Mouse (Mus musculus) lung, adult 2 months (tissue): Measurements from ENCODE around the gene Hoxa5.

Experiments
- CTCF ChIP-seq: fragments of 200-500 bp; IDR thresholded peaks from 2 replicates; pipeline ENCODE4 v1.5.1; 2011; ENCODE audit warnings: mild to moderate bottlenecking, low read length, control low read depth; ENCODE audit not compliant: insufficient read depth
- POLR2A ChIP-seq: fragments of 200-500 bp; IDR thresholded peaks from 2 replicates; pipeline ENCODE4 v1.6.1; 2011; ENCODE audit warnings: low read depth, mild to moderate bottlenecking, control low read depth, low read length, borderline replicate concordance; ENCODE audit errors: extremely low read depth

DNA sequence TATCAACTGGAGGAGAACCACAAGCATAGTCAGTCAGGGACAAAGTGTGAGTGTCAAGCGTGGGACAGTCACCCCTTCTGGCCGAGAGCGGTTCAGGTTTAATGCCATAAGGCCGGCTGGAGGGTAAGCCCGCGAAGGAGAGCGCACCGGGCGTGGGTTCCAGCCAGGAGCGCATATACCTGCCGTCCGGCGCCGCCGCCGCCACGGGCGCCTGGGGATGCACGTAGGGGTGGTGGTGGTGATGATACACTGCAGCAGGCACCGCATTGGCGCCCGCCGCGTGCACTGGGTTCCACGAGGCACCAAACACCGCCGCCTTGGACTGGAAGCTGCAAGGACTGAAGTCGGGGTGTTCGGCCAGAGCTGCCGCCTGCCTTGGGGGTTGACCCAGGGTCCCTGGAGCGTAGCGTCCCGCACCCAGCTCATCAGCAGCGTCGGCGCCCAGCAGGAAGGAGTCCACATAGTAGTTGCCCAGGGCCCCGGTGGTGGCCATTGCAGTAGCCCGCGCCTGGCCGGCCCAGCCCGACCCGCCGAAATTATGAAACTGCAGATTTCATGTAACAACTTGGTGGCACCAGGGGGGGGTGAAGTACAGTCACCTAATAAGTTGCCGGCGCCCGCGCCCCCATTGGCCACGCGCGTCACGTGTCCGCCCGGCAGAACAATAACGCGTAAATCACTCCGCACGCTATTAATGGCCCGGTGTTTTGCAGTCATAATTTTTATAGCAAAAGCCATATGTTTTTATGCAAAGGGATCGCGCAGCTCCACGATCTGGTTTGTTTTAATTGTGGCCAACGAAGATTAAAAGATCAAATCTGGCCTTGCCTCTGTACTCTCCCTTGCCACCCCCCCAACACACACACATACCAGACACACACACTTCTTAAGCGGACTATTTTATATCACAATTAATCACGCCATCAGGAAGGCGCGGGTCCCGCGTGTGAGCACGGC, 21.5 kb upstream of the Hoxa5 start:
- TF ChIP-seq CTCF: no peak
- no peak for TF ChIP-seq POLR2A
